14 mouse cellular contexts compared by ENCODE assay signal in genomic region chr14:54372923-54373322, GRCm38 (mm10).
"Had no signal": no experiment of that assay in that cellular context is flagged by ENCODE, and none has a peak within 500 bp of the region (broad histone marks: within the 10 kb centered on the region; RNA-seq: fewer than 3 reads in every experiment).

No protein-coding gene starts in this region.

- H3K9ac ChIP-seq: hindbrain, embryonic 13.5 days; limb, embryonic 13.5 days; liver, embryonic 15.5 days; lung, embryonic 14.5 days; neural tube, embryonic 13.5 days had no signal

- H3K4me3 ChIP-seq: hindbrain, embryonic 13.5 days; layer of hippocampus, adult 2 months; limb, embryonic 13.5 days; liver, embryonic 15.5 days; midbrain, embryonic 10.5 days; neural tube, embryonic 13.5 days had no signal

- H3K4me2 ChIP-seq: hindbrain, embryonic 13.5 days; limb, embryonic 13.5 days; liver, embryonic 15.5 days; lung, embryonic 14.5 days; neural tube, embryonic 13.5 days had no signal

- ATAC-seq: hindbrain, postnatal 0 days; midbrain, embryonic 16.5 days had no signal

- H3K27ac ChIP-seq: hindbrain, embryonic 13.5 days; hindbrain, postnatal 0 days; layer of hippocampus, adult 2 months; limb, embryonic 13.5 days; liver, embryonic 15.5 days; midbrain, embryonic 10.5 days; neural tube, embryonic 13.5 days; stomach, postnatal 0 days had no signal

- H3K9me3 ChIP-seq: hindbrain, embryonic 13.5 days; limb, embryonic 13.5 days; liver, embryonic 15.5 days; neural tube, embryonic 13.5 days had no signal

- H3K4me1 ChIP-seq: hindbrain, embryonic 13.5 days; limb, embryonic 13.5 days; liver, embryonic 15.5 days; midbrain, embryonic 10.5 days; neural tube, embryonic 13.5 days had no signal

- H3K27me3 ChIP-seq: hindbrain, embryonic 13.5 days; limb, embryonic 13.5 days; liver, embryonic 15.5 days; neural tube, embryonic 13.5 days had no signal

- DNase-seq: left cerebral cortex, postnatal 4 days; lung, embryonic 14.5 days; lung, postnatal 10 days; lung, postnatal 4 days; retina, postnatal 1 day had no signal
